Mouse (Mus musculus) C2C12 (cell line): ENCODE measurements around the gene Cep152.
A peak's percentile ranks its signal among the peaks of the same experiment; 100 is the strongest.

ENCODE experiments used
- CTCF ChIP-seq: IDR thresholded peaks from one replicate; pipeline ENCODE4 v1.5.1; 2011; ENCODE audit not compliant: control insufficient read depth, insufficient read depth, insufficient read length
- FOSL1 ChIP-seq: IDR thresholded peaks from one replicate; pipeline ENCODE4 v1.8.0; 2011; ENCODE audit warnings: mild to moderate bottlenecking, low read length; ENCODE audit not compliant: poor library complexity, insufficient read depth, severe bottlenecking
- MAX ChIP-seq: IDR thresholded peaks from one replicate; pipeline ENCODE4 v1.6.1; 2011; ENCODE audit warnings: mild to moderate bottlenecking, control low read depth
- MYOD1 ChIP-seq: IDR thresholded peaks from one replicate; pipeline ENCODE4 v1.6.1; 2011; ENCODE audit warnings: low read depth; ENCODE audit not compliant: control insufficient read depth, insufficient read length
- MYOG ChIP-seq: IDR thresholded peaks from one replicate; pipeline ENCODE4 v1.6.1; 2011; ENCODE audit not compliant: control insufficient read depth, insufficient read length; ENCODE audit errors: extremely low read depth

- TF ChIP-seq CTCF (peak; percentile 85), MYOD1 (no peak), MAX (no peak), MYOG (no peak), FOSL1 (no peak)
These were observed 20.3 kb downstream of the Cep152 start for GRCm38 (mm10) chr2:125604646-125605045.
